Mouse (Mus musculus) skeletal muscle tissue, adult 2 months (tissue): ENCODE data around the gene Stpg1.

ENCODE experiments used
- DNase-seq: peaks from one replicate; pipeline ENCODE4 v3.0.0-alpha.2; 2012; ENCODE audit warnings: low read depth, low spot score

Stpg1 gene

DNA sequence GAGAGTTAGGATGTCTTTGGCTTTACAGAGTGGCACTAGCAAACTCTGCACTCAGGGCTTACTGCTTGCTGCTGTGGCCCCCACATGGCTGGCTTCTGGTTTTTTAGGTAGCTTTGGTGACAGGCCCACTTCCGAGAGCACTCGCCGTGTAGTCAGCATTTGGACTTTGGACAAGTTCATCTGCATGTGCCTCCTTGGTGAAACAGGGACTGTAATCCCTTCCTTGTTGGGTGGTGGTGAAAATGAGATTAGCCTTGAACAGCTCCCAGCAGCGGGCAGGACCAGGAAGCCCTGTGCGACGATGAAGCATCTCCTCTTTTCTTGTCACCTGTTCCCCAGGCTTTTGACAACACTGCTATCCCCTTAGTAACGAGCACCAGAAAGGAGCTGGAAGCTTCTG, 19.3 kb downstream of the Stpg1 start:
- DNase-seq = no peak

DNA sequence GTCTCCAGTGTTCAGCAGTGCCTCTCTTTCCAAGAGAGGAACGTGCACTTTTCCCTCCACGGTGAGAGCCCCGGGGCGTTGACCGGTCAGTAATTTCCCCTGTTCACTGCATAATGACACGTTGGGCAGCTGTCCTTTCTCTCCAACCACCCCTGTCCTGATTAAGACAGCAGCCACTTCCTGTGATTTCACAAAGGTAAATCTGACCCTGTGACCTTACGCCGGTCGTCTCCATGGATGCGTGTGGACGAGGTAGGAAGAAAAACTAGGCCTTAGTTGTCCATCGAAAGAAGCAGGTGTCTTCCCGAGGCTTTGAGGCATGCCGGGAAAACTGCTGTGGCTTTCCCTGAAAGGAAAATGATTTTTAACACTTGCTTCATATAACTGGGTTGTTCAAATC, 20.3 kb downstream of the Stpg1 start:
- no peak for DNase-seq

GRCm38 (mm10) chr4:135516351-135517316, 22.0 kb downstream of the Stpg1 start:
- peak; percentile 37 for DNase-seq

GRCm38 (mm10) chr4:135518135-135518534, 23.5 kb downstream of the Stpg1 start:
- no peak for DNase-seq

DNA sequence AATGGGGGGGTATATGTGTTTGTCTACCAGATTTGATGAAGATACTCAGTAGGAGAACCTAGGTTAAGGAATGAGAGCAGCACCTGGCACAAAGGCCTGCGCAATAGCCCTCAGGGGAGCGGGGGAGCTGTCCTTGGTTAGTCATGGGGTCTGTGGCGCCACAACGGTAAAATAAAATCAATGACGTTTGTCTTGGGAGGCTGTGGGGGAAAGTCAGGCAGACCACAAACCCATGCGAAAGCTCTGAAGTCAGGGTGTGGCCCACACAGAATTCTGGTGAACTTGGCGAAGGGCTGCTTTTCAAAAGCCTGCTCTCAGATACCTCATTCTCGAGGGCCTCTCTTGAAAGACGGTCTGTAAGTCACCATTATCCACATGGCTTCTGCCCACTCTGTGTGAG, 25.8 kb downstream of the Stpg1 start:
- DNase-seq = no peak

DNA sequence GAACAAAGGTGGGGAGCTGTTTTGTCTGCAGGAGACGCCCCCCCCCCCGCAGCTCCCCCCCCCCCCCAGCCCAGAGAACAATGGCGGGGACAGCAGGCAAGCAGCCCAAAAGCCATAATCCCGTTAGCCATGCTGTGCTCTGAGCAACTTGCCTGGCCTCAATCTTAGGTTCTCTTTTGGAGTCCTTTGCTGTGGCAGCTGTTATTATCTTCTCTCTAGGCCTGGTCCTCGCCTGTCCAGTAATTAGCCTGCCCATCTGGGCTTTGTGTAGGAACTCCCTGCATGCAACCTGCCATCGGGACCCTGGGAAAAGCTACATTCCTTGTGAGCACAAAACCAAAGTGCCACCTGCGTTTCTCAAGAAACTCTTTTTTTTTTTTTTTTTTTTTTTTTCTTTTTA, 29.3 kb downstream of the Stpg1 start:
- no peak for DNase-seq

DNA sequence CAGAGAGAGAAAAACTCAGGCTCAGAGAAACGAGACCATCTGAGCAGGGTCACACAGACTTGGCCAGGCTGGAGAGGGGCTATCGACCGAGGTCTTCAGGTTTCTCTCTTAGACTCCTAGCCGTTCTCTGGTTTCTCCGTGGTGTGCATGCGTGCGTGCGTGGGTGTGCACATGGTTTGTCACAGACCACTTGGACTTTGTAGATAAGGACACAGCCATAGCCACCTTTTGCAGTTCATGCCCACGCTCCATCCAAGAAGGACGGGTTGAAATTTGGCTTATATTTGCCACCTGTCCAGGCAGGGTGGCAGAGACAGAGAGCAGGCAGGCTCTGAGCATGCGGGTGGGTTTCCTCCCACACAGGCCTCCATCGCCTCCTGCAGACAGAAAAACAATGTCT, 30.5 kb downstream of the Stpg1 start:
- DNase-seq = no peak

DNA sequence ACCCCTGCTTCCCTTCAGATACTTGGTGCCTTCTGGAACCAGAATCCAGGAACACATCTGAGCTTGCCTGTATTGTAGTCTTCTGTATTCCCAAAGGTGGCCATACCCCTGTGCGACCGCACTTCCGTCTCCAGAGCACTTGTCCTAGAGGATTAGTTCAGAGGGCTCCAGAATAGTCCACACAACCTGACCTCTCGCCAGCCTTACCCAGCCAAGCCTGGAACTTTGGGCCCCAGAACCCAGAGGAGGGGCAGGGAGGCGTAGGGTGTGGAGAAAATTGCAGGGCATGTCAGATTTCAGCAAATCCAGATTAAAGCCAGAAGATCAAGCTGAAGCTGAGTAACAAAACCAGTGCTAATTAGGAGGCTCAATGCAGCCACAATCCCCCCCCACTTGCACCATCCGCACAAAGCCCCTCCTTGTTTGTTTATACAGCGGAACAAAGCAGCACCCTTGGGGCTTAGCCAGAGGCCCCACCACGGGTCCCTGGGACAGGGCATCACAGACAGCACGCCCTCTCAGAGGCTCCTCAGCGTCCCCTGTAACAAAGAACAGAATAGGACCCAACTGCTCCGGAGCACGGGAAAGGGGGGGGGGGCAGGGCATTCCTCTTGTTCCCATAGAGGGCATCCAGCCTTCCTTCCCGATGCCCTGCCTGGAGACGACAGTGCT, 31.6 kb downstream of the Stpg1 start:
- DNase-seq = no peak

GRCm38 (mm10) chr4:135530270-135530669, 35.7 kb downstream of the Stpg1 start:
- no peak for DNase-seq

GRCm38 (mm10) chr4:135531236-135531635, 36.6 kb downstream of the Stpg1 start:
- no peak for DNase-seq

- no peak for DNase-seq
These were observed 37.4 kb downstream of the Stpg1 start for GRCm38 (mm10) chr4:135531771-135532613.

DNA sequence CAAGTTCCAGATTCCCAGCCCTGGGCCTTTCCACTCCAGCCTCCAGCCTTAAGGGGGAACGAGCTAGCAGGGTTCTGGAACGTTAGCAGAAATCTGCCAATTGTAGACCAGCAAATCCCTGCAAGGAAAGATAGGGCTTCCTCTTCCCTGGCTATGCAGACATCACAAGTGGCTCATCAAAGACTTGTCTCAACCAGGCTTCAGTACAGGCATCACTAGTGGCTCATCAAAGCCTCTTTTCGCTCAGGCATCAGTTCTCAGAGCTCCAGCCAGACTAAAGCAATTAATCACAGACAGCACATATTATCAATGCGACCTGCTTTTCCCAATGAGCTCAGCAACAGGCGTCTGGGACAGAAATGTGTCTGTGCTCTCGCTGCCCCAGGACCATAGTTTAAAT, 38.4 kb downstream of the Stpg1 start:
- DNase-seq = no peak

DNA sequence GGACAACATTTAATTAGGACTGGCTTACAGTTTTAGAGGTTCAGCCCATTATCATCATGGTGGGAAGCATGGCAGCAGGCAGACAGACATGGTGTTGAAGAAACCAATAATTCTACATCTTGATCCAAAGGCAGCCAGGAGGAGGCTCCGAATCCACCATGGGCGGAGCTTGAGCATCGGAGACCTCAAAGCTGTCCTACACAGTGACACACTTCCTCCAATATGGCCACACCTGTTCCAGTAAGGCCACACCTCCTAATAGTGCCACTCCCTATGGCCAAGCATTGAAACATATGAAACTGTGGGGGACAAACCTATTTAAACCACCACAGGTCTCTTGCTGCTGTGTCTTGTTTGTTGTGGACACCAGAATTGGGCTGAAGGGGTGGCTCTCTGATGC, 40.4 kb downstream of the Stpg1 start:
- no peak for DNase-seq

GRCm38 (mm10) chr4:135539056-135539455, 44.5 kb downstream of the Stpg1 start:
- no peak for DNase-seq

- DNase-seq = no peak
These were observed 45.5 kb downstream of the Stpg1 start for GRCm38 (mm10) chr4:135540057-135540456.

DNA sequence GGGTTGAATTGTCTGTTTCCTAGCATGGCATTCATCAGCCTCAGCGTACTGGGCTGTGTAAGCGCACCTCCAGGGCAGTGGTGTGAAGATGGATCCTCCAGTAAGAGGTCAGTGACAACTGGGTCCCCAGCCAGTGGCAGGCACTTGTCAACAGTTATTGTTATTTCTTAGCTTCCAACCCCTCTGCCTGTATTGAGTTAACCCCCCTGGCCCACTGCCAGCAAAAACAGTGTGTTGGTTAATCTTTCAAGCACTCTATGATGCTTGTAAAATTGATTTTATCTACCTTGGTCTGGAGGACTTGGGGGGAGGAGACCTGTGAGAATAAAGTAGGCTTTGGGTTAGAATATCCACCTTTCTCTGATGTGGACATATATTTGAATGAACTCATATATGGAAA, 49.7 kb downstream of the Stpg1 start:
- no peak for DNase-seq

- DNase-seq = no peak
These were observed 50.5 kb downstream of the Stpg1 start for GRCm38 (mm10) chr4:135545080-135545511.

GRCm38 (mm10) chr4:135546008-135546407, 51.4 kb downstream of the Stpg1 start:
- DNase-seq = no peak

DNA sequence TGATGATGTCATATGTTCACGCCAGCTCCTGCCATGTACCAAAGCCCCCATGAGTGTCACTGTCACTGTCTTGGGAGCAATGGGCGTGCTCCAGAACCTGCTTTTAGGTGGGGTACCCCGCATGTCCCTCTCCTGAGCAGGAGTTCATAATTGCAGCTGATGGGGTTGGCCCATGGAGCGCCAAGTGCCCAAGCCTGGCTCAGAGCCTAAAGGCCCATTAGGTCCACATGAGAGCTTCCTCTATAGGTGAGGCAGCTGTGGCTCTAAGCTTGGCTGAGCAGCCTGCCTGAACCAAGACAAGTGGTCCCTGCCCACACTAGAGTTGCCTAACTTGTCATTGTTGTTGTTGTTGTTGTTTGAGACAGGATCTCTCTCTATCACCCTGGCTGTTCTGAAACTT, 52.2 kb downstream of the Stpg1 start:
- DNase-seq = no peak

DNA sequence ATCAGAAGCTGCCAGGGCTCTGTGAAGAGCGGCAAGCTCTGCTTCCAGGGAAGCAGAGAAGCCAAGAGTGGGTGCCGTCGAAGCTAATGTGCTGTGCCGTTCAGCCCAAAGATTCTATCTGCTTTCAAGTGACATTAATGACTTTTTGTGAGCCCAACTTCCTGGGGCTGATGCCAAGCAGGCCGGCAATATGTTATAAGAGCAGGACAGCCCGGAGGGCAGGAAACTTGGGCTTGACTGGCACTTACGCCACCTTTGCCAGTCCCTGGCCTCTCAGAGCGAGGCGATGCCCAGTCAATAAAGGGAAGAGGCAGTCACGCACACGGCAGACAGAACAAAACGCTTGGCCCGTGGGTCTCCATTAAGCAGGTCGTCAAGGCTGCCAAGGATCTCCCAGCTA, 53.0 kb downstream of the Stpg1 start:
- DNase-seq = no peak

GRCm38 (mm10) chr4:135548108-135548507, 53.5 kb downstream of the Stpg1 start:
- no peak for DNase-seq

DNA sequence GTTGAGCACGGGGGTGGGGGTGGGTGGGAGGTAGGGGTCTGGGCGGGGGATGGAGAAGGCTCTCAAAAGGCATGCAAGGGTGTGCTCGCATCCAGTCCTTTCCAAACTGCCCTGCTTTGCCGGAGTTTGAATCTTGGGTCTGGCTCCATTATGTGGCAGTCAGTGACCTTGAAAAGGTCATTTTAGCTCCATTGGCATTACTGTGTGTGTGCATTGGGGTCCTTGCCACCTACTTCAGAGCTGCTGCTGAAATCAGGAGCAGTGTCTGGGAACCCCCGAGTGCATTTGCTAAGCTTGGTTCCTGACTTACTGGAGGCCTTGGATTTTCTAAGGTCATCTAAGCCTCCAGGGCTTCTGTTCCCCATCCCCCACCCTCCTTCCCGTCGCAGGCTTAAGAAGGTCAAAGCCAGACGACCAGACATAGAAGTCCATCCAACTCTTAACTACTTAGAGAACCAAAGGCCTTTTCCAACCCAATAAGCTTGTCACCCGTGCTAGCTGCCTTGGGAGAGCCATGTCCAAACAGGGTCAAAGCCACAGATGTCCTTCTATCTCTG, 54.0 kb downstream of the Stpg1 start:
- DNase-seq = no peak
